Mouse (Mus musculus): ENCODE measurements around the gene Zbtb2.

GRCm38 (mm10) chr10:4375267-4375666, 12.6 kb downstream of the Zbtb2 start:
- no peak for TF ChIP-seq USF1 (IDR thresholded peaks at IDR 0.05; ENCODE audit: low read depth)
- no peak for TF ChIP-seq POLR2A (IDR thresholded peaks at IDR 0.05; ENCODE audit: insufficient read length, low read depth)
- TF ChIP-seq MYOG (IDR thresholded peaks at IDR 0.05; ENCODE audit: control insufficient read depth in 1 of 3, insufficient read depth in 1 of 3, insufficient read length in 2 of 3, low read depth in 2 of 3) = no peak
- TF ChIP-seq MYOD1 (IDR thresholded peaks at IDR 0.05; ENCODE audit: control insufficient read depth in 1 of 3, insufficient read length in 2 of 3, low read depth in 2 of 3) = no peak
- no peak for TF ChIP-seq E2F4 (IDR thresholded peaks at IDR 0.05; ENCODE audit: insufficient read depth)
- TF ChIP-seq MAX (IDR thresholded peaks at IDR 0.05; ENCODE audit: low read depth) = no peak
- no peak for TF ChIP-seq TCF3 (IDR thresholded peaks at IDR 0.05; ENCODE audit: insufficient read length, low read depth)
- TF ChIP-seq POLR2AphosphoS2 (IDR thresholded peaks at IDR 0.05; ENCODE audit: insufficient read length, low read depth) = no peak
- no peak for TF ChIP-seq CEBPB (IDR thresholded peaks at IDR 0.05; ENCODE audit: insufficient read depth, poor library complexity, severe bottlenecking)
- TF ChIP-seq TCF12 (IDR thresholded peaks at IDR 0.05; ENCODE audit: insufficient read depth, poor library complexity, severe bottlenecking) = no peak
- TF ChIP-seq SRF (IDR thresholded peaks at IDR 0.05; ENCODE audit: control insufficient read depth, insufficient read length, low read depth) = no peak
- no peak for TF ChIP-seq REST (IDR thresholded peaks at IDR 0.05; ENCODE audit: insufficient read depth, insufficient read length)
